Mouse (Mus musculus) kidney, adult 18-20 months (tissue): ENCODE results near the gene Ccdc194.

ENCODE experiments used
- DNase-seq: peaks from one replicate; pipeline ENCODE4 v3.0.0; 2021

Ccdc194 gene

GRCm38 (mm10) chr8:71525226-71526050, at the start of gene Ccdc194:
Ccdc194 (minus strand) TSS chr8:71525711.
- DNase-seq, result no peak

- no peak for DNase-seq
Measured at GRCm38 (mm10) chr8:71575020-71575419, 49.5 kb upstream of the Ccdc194 start.

GRCm38 (mm10) chr8:71574426-71574825, 48.9 kb upstream of the Ccdc194 start:
- no peak for DNase-seq

GRCm38 (mm10) chr8:71572847-71573633, 47.5 kb upstream of the Ccdc194 start:
- peak; percentile 79 for DNase-seq

- no peak for DNase-seq
Measured at GRCm38 (mm10) chr8:71572077-71572476, 46.6 kb upstream of the Ccdc194 start.

- DNase-seq, result peak; percentile 98
Measured at GRCm38 (mm10) chr8:71570291-71570954, 44.9 kb upstream of the Ccdc194 start.

- peak; percentile 97 for DNase-seq
Measured at GRCm38 (mm10) chr8:71569366-71570290, 44.1 kb upstream of the Ccdc194 start.

- no peak for DNase-seq
Measured at GRCm38 (mm10) chr8:71568941-71569340, 43.4 kb upstream of the Ccdc194 start.

GRCm38 (mm10) chr8:71568387-71568937, 43.0 kb upstream of the Ccdc194 start, which contains the start of gene Slc27a1:
Slc27a1 (plus strand) TSS chr8:71568882.
- DNase-seq, result peak; percentile 92

- DNase-seq, result no peak
Measured at GRCm38 (mm10) chr8:71567587-71567986, 42.1 kb upstream of the Ccdc194 start.

- no peak for DNase-seq
Measured at GRCm38 (mm10) chr8:71566501-71566900, 41.0 kb upstream of the Ccdc194 start, which contains the start of gene Nxnl1. Nxnl1 (minus strand) TSS chr8:71566601.

GRCm38 (mm10) chr8:71563992-71564391, 38.5 kb upstream of the Ccdc194 start:
- no peak for DNase-seq

GRCm38 (mm10) chr8:71562751-71563150, 37.2 kb upstream of the Ccdc194 start:
- peak; percentile 88 for DNase-seq

- peak; percentile 76 for DNase-seq
Measured at GRCm38 (mm10) chr8:71561401-71561800, 35.9 kb upstream of the Ccdc194 start.

- DNase-seq, result no peak
Measured at GRCm38 (mm10) chr8:71560765-71561164, 35.3 kb upstream of the Ccdc194 start.

GRCm38 (mm10) chr8:71560071-71560470, 34.6 kb upstream of the Ccdc194 start:
- no peak for DNase-seq

- peak; percentile 83 for DNase-seq
Measured at GRCm38 (mm10) chr8:71558958-71559690, 33.6 kb upstream of the Ccdc194 start.

GRCm38 (mm10) chr8:71558071-71558957, 32.8 kb upstream of the Ccdc194 start, which contains the start of gene Tmem221:
Tmem221 (minus strand) TSS chr8:71558871.
- no peak for DNase-seq

GRCm38 (mm10) chr8:71554644-71555043, 29.1 kb upstream of the Ccdc194 start:
- DNase-seq, result no peak

GRCm38 (mm10) chr8:71554001-71554400, 28.5 kb upstream of the Ccdc194 start:
- no peak for DNase-seq
